16 mouse cellular contexts compared by ENCODE assay signal in genomic region chr10:23851228-23851912, GRCm38 (mm10). TPM values are rescaled to one million over a fixed set of nuclear protein-coding genes. Genes with fewer than 3 reads are reported as not detected.
DNase-seq lines count a peak whose midpoint lies in the region; ATAC-seq and TF ChIP-seq lines count a peak whose summit lies in the region.
"Had no signal": no experiment of that assay in that cellular context is flagged by ENCODE, and none has a peak within 500 bp of the region (broad histone marks: within the 10 kb centered on the region; RNA-seq: fewer than 3 reads in every experiment).

Gene Vnn3 (plus strand): TSS chr10:23851462.

- no peak for ATAC-seq in lung, embryonic 15.5 days (ENCODE audit: borderline replicate concordance, extremely low read depth, low FRiP score, low TSS enrichment)
- peak; percentile 61 for ATAC-seq in lung, postnatal 0 days
- no peak for ATAC-seq in intestine, embryonic 16.5 days
- ATAC-seq: activated CD4-positive, CD25-positive, alpha-beta regulatory T cell, adult 4 months; forebrain, embryonic 16.5 days had no signal

- 0 out of 2 replicates have a peak within 1 kb of the TSS, but pooled peaks have one; percentile 45 for H3K27ac ChIP-seq in lung, embryonic 15.5 days
- no peak within 1 kb of the TSS for H3K27ac ChIP-seq in bone marrow, adult 2 months (ENCODE audit: control insufficient read depth, insufficient read depth, low read depth, low read length, poor library complexity)
- H3K27ac ChIP-seq in lung, postnatal 0 days (ENCODE audit: low read length), result peak within 1 kb of the TSS; percentile 80
- H3K27ac ChIP-seq in midbrain, embryonic 10.5 days (replicated peaks), result no peak within 1 kb of the TSS
- no peak within 1 kb of the TSS for H3K27ac ChIP-seq in intestine, embryonic 16.5 days (ENCODE audit: low read length)
- H3K27ac ChIP-seq: limb, embryonic 10.5 days had no signal

- no peak within 1 kb of the TSS for H3K4me2 ChIP-seq in lung, embryonic 15.5 days
- peak within 1 kb of the TSS; percentile 30 for H3K4me2 ChIP-seq in lung, postnatal 0 days (replicated peaks; ENCODE audit: low read depth, low read length)
- no peak within 1 kb of the TSS for H3K4me2 ChIP-seq in intestine, embryonic 16.5 days (ENCODE audit: low read depth, low read length)

- 52% methylated on average over 4 of the region's 4 CpGs for WGBS in lung, embryonic 15.5 days
- WGBS in bone marrow, adult 2 months, result 37% methylated on average over 4 of the region's 4 CpGs
- WGBS in lung, postnatal 0 days, result 28% methylated on average over 4 of the region's 4 CpGs
- WGBS in midbrain, embryonic 10.5 days, result 87% methylated on average over 4 of the region's 4 CpGs
- WGBS in intestine, embryonic 16.5 days, result 74% methylated on average over 4 of the region's 4 CpGs

- H3K9ac ChIP-seq in lung, embryonic 15.5 days, result no peak within 1 kb of the TSS
- no peak within 1 kb of the TSS for H3K9ac ChIP-seq in lung, postnatal 0 days (replicated peaks; ENCODE audit: low read depth)
- no peak within 1 kb of the TSS for H3K9ac ChIP-seq in intestine, embryonic 16.5 days (ENCODE audit: low read depth, low read length)

- no peak for TF ChIP-seq CTCF in bone marrow, adult 2 months (IDR thresholded peaks at IDR 0.05; ENCODE audit: control insufficient read depth, insufficient read depth, low read length)
- no peak for TF ChIP-seq CTCF in lung, postnatal 0 days (IDR thresholded peaks at IDR 0.05)

- H3K27me3 ChIP-seq in lung, embryonic 15.5 days, result no peaks in the 10 kb centered on the region
- H3K27me3 ChIP-seq in lung, postnatal 0 days (replicated peaks; ENCODE audit: insufficient read depth, low read length), result no peaks in the 10 kb centered on the region
- no peaks in the 10 kb centered on the region for H3K27me3 ChIP-seq in midbrain, embryonic 10.5 days (ENCODE audit: low read depth, poor library complexity, severe bottlenecking)
- no peaks in the 10 kb centered on the region for H3K27me3 ChIP-seq in intestine, embryonic 16.5 days (replicated peaks; ENCODE audit: control insufficient read depth, insufficient read depth, low read length)

- DNase-seq in lung, postnatal 4 days, result no peak
- peak; percentile 84 for DNase-seq in lung, postnatal 0 days (ENCODE audit: low spot score)
- no peak for DNase-seq in urinary bladder, postnatal 25 days (ENCODE audit: low spot score)
- no peak for DNase-seq in midbrain, embryonic 10.5 days (ENCODE audit: low spot score)
- no peak for DNase-seq in heart, postnatal 14 days
- DNase-seq: cerebellum, adult 18-20 months; heart, postnatal 36 days; kidney, adult 9 months; right cerebral cortex, postnatal 14 days had no signal

- intact Hi-C loops in heart, postnatal 14 days (cut with DNase I), result no loop called here

- H3K4me3 ChIP-seq in lung, embryonic 15.5 days, result no peak within 1 kb of the TSS
- H3K4me3 ChIP-seq in bone marrow, adult 2 months (replicated peaks; ENCODE audit: control insufficient read depth, low read depth, low read length), result peak within 1 kb of the TSS; percentile 3
- H3K4me3 ChIP-seq in lung, postnatal 0 days (ENCODE audit: low read depth, low read length), result no peak within 1 kb of the TSS
- H3K4me3 ChIP-seq in midbrain, embryonic 10.5 days, result no peak within 1 kb of the TSS
- H3K4me3 ChIP-seq in intestine, embryonic 16.5 days (ENCODE audit: low read length), result no peak within 1 kb of the TSS
- H3K4me3 ChIP-seq: limb, embryonic 10.5 days had no signal

- no peak for TF ChIP-seq POLR2A in bone marrow, adult 2 months (IDR thresholded peaks at IDR 0.05; ENCODE audit: borderline replicate concordance, control insufficient read depth, low read depth, low read length)

- no peaks in the 10 kb centered on the region for H3K9me3 ChIP-seq in lung, embryonic 15.5 days
- no peaks in the 10 kb centered on the region for H3K9me3 ChIP-seq in lung, postnatal 0 days (ENCODE audit: low read length)
- H3K9me3 ChIP-seq in midbrain, embryonic 10.5 days (replicated peaks), result no peaks in the 10 kb centered on the region
- no peaks in the 10 kb centered on the region for H3K9me3 ChIP-seq in intestine, embryonic 16.5 days (ENCODE audit: control insufficient read depth, low read length)
- H3K9me3 ChIP-seq: limb, embryonic 10.5 days had no signal

- peak; percentile 68 for TF ChIP-seq EP300 in lung, postnatal 0 days (IDR thresholded peaks at IDR 0.05)

- no peaks in the 10 kb centered on the region for H3K36me3 ChIP-seq in lung, embryonic 15.5 days
- no peaks in the 10 kb centered on the region for H3K36me3 ChIP-seq in lung, postnatal 0 days (ENCODE audit: insufficient read depth, low read length)
- no peaks in the 10 kb centered on the region for H3K36me3 ChIP-seq in midbrain, embryonic 10.5 days
- no peaks in the 10 kb centered on the region for H3K36me3 ChIP-seq in intestine, embryonic 16.5 days (ENCODE audit: control insufficient read depth, insufficient read depth, low read length)
- H3K36me3 ChIP-seq: limb, embryonic 10.5 days had no signal

- H3K4me1 ChIP-seq in lung, embryonic 15.5 days, result peaks cover 9% of the 10 kb centered on the region; the same call in 1 of the 2 replicates
- no peaks in the 10 kb centered on the region for H3K4me1 ChIP-seq in bone marrow, adult 2 months (ENCODE audit: control insufficient read depth, insufficient read depth, low read length)
- peaks cover 4% of the 10 kb centered on the region; the same call in 1 of the 2 replicates for H3K4me1 ChIP-seq in lung, postnatal 0 days (ENCODE audit: insufficient read depth, low read depth, low read length)
- no peaks in the 10 kb centered on the region for H3K4me1 ChIP-seq in midbrain, embryonic 10.5 days
- no peaks in the 10 kb centered on the region for H3K4me1 ChIP-seq in intestine, embryonic 16.5 days (ENCODE audit: control insufficient read depth, insufficient read depth, low read length)
- H3K4me1 ChIP-seq: limb, embryonic 10.5 days had no signal

RNA-seq across cellular contexts. Expression of gene Vnn3, which starts in this region (rescaled TPM):
- polyA plus RNA-seq in lung, embryonic 15.5 days (2015; fragmentation: Nextera tagmentation; extraction: Ambion mirVana), result 0.16 and 0.18 TPM in 2 replicates
- polyA plus RNA-seq in bone marrow, adult 2 months (2011; ENCODE audit: insufficient read depth, insufficient read length, low replicate concordance, missing spikeins), result 1.3 and 4.7 TPM in 2 replicates
- 17.2 and 18.5 TPM in 2 replicates for polyA plus RNA-seq in lung, postnatal 0 days (2015; fragmentation: Nextera tagmentation; extraction: Ambion mirVana)
- polyA plus RNA-seq in midbrain, embryonic 10.5 days (2016; fragmentation: Nextera tagmentation; extraction: Ambion mirVana), result not detected in 2 replicates
- polyA plus RNA-seq in intestine, embryonic 16.5 days (2015; fragmentation: Nextera tagmentation; extraction: Ambion mirVana), result 0.21 and 0.31 TPM in 2 replicates
- total RNA-seq in heart, postnatal 14 days (2021), result not detected
- total RNA-seq: MEL had no signal
- polyA plus RNA-seq: activated CD4-positive, CD25-positive, alpha-beta regulatory T cell, adult 4 months; forebrain, embryonic 16.5 days; limb, embryonic 10.5 days had no signal

Comparison
In these comparisons a context has a peak if more than half of its experiments do, and no peak if none do; other contexts are left out.
1. H3K27ac ChIP-seq: peak in lung, embryonic 15.5 days (single experiment) and lung, postnatal 0 days (single experiment); none in bone marrow, adult 2 months (single experiment), midbrain, embryonic 10.5 days (single experiment) and intestine, embryonic 16.5 days (single experiment).